Mouse (Mus musculus) heart, postnatal 0 days (tissue): ENCODE data around the gene Mapre3.

Source experiments
- CTCF ChIP-seq: IDR thresholded peaks from 2 replicates; pipeline ENCODE4 v1.5.1; 2016; ENCODE audit warnings: antibody characterized with exemption, control low read depth, low read depth
- EP300 ChIP-seq: IDR thresholded peaks from 2 replicates; pipeline ENCODE4 v1.6.1; 2016; ENCODE audit warnings: antibody characterized with exemption, low read depth

- no peak for TF ChIP-seq CTCF
- TF ChIP-seq EP300 = peak; percentile 71; the same call in 1 of the 2 replicates
Observed at GRCm38 (mm10) chr5:30907413-30908059, 93.1 kb downstream of the Mapre3 start, which contains the start of gene Ost4.
